Mouse (Mus musculus) forebrain, embryonic 15.5 days (tissue): ENCODE results near the gene Larp4. TPM values are rescaled to one million over a fixed set of nuclear protein-coding genes. Genes with fewer than 3 reads are reported as not detected.

Source experiments
- ATAC-seq: fragments of 200-750 bp; cut with Nextera tagmentation; replicated peaks from 2 replicates; pipeline ENCODE4 v1.8.0; 2017; ENCODE audit warnings: mild to moderate bottlenecking, moderate TSS enrichment, moderate library complexity
- H3K27ac ChIP-seq: fragments of 300-500 bp; sonication (generic); replicated peaks from 2 replicates; pipeline ENCODE4 v1.5.1; 2015; ENCODE audit warnings: mild to moderate bottlenecking, inconsistent platforms
- H3K27me3 ChIP-seq: fragments of 300-500 bp; sonication (generic); 2 replicates; pipeline ENCODE4 v1.6.1; 2015; ENCODE audit warnings: inconsistent platforms
- H3K36me3 ChIP-seq: fragments of 300-500 bp; sonication (generic); 2 replicates; pipeline ENCODE4 v1.6.1; 2015; ENCODE audit warnings: mild to moderate bottlenecking, inconsistent platforms
- H3K4me1 ChIP-seq: fragments of 300-500 bp; sonication (generic); 2 replicates; pipeline ENCODE4 v1.6.1; 2015; ENCODE audit warnings: inconsistent platforms
- H3K4me2 ChIP-seq: fragments of 300-500 bp; sonication (generic); replicated peaks from 2 replicates; pipeline ENCODE4 v1.6.1; 2015; ENCODE audit warnings: mild to moderate bottlenecking, inconsistent platforms
- H3K4me3 ChIP-seq: fragments of 300-500 bp; sonication (generic); 2 replicates; pipeline ENCODE4 v1.5.1; 2015; ENCODE audit warnings: mild to moderate bottlenecking, inconsistent platforms
- H3K9ac ChIP-seq: fragments of 300-500 bp; sonication (generic); replicated peaks from 2 replicates; pipeline ENCODE4 v1.6.1; 2015; ENCODE audit warnings: mild to moderate bottlenecking, inconsistent platforms
- H3K9me3 ChIP-seq: fragments of 300-500 bp; sonication (generic); 2 replicates; pipeline ENCODE4 v1.6.1; 2016; ENCODE audit warnings: inconsistent platforms
- WGBS: fragments of 180-500 bp; shearing (Covaris S2); methylation state at CpG from one replicate; pipeline ENCODE4 v1.1.7; 2015; ENCODE audit warnings: mixed read lengths; 5-methylcytosine and 5-hydroxymethylcytosine counted together
- polyA plus RNA-seq: library from polyadenylated mRNA; unstranded; fragments of >200 nt; fragmentation: Nextera tagmentation; extraction: Ambion mirVana; gene quantifications from 2 replicates; pipeline ENCODE4 v1.2.1, GENCODE M21; 2015

The Larp4 gene
- polyA plus RNA-seq, 1 experiment from 2014 or later = 27.4 TPM

GRCm38 (mm10) chr15:100042048-100042400 lies 72.2 kb downstream of the Larp4 start:
- 0 out of 2 replicates have a peak overlapping the region, but pooled peaks have one; percentile 1 for H3K27ac ChIP-seq
- 78% methylated on average over 9 of the region's 9 CpGs for WGBS
- H3K36me3 ChIP-seq = no peaks in the 10 kb centered on the region
- H3K27me3 ChIP-seq = no peaks in the 10 kb centered on the region
- H3K4me1 ChIP-seq = peaks cover 38% of the 10 kb centered on the region
- H3K9ac ChIP-seq = no peak overlapping the region
- no peak overlapping the region for H3K4me3 ChIP-seq
- ATAC-seq = no peak
- H3K9me3 ChIP-seq = no peaks in the 10 kb centered on the region
- H3K4me2 ChIP-seq = 0 out of 2 replicates have a peak overlapping the region, but pooled peaks have one; percentile 3

DNA sequence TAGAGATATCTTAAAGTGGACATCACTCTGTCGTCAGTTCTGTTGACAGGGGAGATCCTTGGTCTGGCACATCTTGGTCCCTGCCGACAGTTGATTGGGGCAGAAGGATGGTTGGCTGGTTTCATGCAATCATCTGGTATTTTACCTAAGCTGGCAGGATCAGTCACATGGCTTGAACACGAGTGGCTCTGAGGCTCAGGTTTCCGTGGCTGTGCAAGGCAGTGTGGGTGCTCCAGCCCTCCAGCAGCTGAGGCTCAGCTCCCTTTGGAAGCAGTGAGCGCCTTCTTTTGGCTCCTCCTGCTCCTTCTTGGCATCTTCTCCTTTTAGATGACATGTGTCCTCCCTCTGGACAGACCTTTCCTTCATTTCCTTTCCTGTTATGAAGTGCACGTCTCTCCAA lies 75.7 kb downstream of the Larp4 start:
- Histone ChIP-seq H3K4me3 (no peak overlapping the region), H3K9ac (no peak overlapping the region), H3K9me3 (no peaks in the 10 kb centered on the region), H3K36me3 (peaks cover 9% of the 10 kb centered on the region), H3K4me1 (peaks cover 28% of the 10 kb centered on the region), H3K4me2 (no peak overlapping the region), H3K27ac (no peak overlapping the region), H3K27me3 (no peaks in the 10 kb centered on the region)
- ATAC-seq = no peak
- WGBS = 50% methylated on average over 6 of the region's 6 CpGs

GRCm38 (mm10) chr15:100049496-100050087 lies 79.7 kb downstream of the Larp4 start:
- H3K9me3 ChIP-seq = no peaks in the 10 kb centered on the region
- no peak overlapping the region for H3K27ac ChIP-seq
- ATAC-seq = no peak
- peaks cover 9% of the 10 kb centered on the region for H3K36me3 ChIP-seq
- H3K4me2 ChIP-seq = no peak overlapping the region
- 76% methylated on average over 7 of the region's 7 CpGs for WGBS
- H3K4me3 ChIP-seq = no peak overlapping the region
- H3K27me3 ChIP-seq = no peaks in the 10 kb centered on the region
- no peak overlapping the region for H3K9ac ChIP-seq
- H3K4me1 ChIP-seq = peaks cover 19% of the 10 kb centered on the region

- ATAC-seq = no peak
- Histone ChIP-seq H3K36me3 (peaks cover 12% of the 10 kb centered on the region), H3K4me2 (no peak overlapping the region), H3K9me3 (no peaks in the 10 kb centered on the region), H3K4me1 (peaks cover 12% of the 10 kb centered on the region), H3K27ac (no peak overlapping the region), H3K9ac (no peak overlapping the region), H3K27me3 (no peaks in the 10 kb centered on the region), H3K4me3 (no peak overlapping the region)
- 74% methylated on average over 7 of the region's 7 CpGs for WGBS
These were observed 81.1 kb downstream of the Larp4 start for GRCm38 (mm10) chr15:100050940-100051339.

DNA sequence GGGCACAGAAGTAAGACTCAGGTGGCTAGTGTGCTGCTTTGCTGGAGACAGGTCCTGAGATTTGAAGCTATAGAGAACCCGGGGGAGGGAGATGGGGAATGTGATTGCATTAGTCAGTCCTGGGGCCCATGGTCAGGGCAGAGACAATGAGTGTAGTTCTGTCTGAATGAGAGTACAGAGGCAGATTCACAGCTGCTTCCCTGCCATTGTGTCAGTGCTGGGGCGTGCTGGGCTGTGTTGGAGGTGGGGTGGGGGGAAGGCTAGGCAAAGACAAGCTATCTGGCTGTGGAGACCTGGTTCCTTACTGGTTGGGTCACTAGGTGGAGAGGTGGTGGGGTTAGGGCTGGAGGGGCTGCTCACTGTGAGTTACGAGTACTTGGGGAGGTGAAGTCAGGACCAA lies 82.9 kb downstream of the Larp4 start:
- H3K36me3 ChIP-seq = peaks cover 12% of the 10 kb centered on the region
- H3K4me1 ChIP-seq = peaks cover 10% of the 10 kb centered on the region
- no peak for ATAC-seq
- no peak overlapping the region for H3K4me2 ChIP-seq
- 41% methylated on average over 3 of the region's 3 CpGs for WGBS
- no peak overlapping the region for H3K9ac ChIP-seq
- H3K9me3 ChIP-seq = no peaks in the 10 kb centered on the region
- H3K27ac ChIP-seq = no peak overlapping the region
- H3K4me3 ChIP-seq = no peak overlapping the region
- H3K27me3 ChIP-seq = no peaks in the 10 kb centered on the region

DNA sequence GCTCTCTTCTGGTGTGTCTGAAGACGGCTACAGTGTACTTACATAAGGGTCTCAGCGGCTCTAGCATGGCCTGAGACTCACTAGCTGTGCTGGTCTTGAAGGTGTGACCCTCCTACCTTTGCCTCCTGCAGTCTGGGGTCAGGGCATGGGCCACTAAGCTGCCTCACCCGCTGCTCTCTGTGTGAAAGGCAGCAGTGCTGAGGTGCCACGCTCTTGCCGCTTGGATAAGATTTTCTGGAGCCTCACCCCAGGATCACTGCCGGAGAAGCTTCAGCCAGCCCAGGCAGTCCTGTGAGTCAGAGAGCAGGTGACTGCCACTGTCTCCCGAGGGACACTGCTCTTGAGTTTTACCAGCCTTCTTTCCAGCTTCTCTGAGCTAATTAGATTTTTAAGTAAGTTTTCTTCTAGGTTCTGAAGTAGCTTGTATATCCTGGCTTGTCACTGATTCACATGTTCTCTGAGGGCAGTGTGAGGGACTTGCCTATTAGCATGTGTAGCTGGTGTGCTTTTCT lies 86.6 kb downstream of the Larp4 start:
- ATAC-seq = no peak
- H3K4me3 ChIP-seq = no peak overlapping the region
- 91% methylated on average over 7 of the region's 7 CpGs for WGBS
- no peaks in the 10 kb centered on the region for H3K27me3 ChIP-seq
- H3K9me3 ChIP-seq = no peaks in the 10 kb centered on the region
- no peak overlapping the region for H3K4me2 ChIP-seq
- no peak overlapping the region for H3K9ac ChIP-seq
- H3K4me1 ChIP-seq = peaks cover 14% of the 10 kb centered on the region
- H3K27ac ChIP-seq = no peak overlapping the region
- 0 out of 2 replicates have a peak, but pooled peaks cover 3% of the 10 kb centered on the region for H3K36me3 ChIP-seq

GRCm38 (mm10) chr15:100057698-100058097 lies 87.8 kb downstream of the Larp4 start:
- no peak overlapping the region for H3K4me3 ChIP-seq
- no peaks in the 10 kb centered on the region for H3K9me3 ChIP-seq
- no peak overlapping the region for H3K9ac ChIP-seq
- 0 out of 2 replicates have a peak, but pooled peaks cover 3% of the 10 kb centered on the region for H3K36me3 ChIP-seq
- H3K27me3 ChIP-seq = no peaks in the 10 kb centered on the region
- H3K27ac ChIP-seq = no peak overlapping the region
- no peak for ATAC-seq
- 82% methylated on average over 3 of the region's 3 CpGs for WGBS
- H3K4me1 ChIP-seq = peaks cover 10% of the 10 kb centered on the region
- H3K4me2 ChIP-seq = no peak overlapping the region

DNA sequence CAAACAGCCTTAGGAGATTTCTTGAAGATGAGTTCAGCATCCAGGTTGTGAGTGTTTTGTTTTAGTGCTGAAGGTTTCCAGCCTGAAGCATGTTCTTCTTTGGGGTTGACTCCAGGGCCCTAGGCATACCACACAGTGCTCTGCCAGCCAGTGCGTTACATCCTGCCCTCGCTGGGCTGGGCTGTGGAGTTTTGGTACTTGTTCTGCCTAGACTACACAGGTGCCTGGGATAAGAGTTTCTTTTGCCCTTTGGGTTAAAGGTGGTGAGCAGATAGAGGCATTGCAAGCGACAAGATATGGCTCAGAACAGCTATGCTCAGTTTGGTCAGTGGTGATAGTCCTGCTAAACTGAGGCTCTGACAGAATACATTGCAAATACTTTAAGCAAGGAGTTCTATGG lies 88.3 kb downstream of the Larp4 start:
- H3K9ac ChIP-seq = no peak overlapping the region
- no peak overlapping the region for H3K27ac ChIP-seq
- ATAC-seq = no peak
- H3K4me2 ChIP-seq = no peak overlapping the region
- 0 out of 2 replicates have a peak, but pooled peaks cover 3% of the 10 kb centered on the region for H3K36me3 ChIP-seq
- 98% methylated on average over 3 of the region's 3 CpGs for WGBS
- H3K4me1 ChIP-seq = peaks cover 8% of the 10 kb centered on the region; the same call in 1 of the 2 replicates
- no peaks in the 10 kb centered on the region for H3K27me3 ChIP-seq
- no peak overlapping the region for H3K4me3 ChIP-seq
- no peaks in the 10 kb centered on the region for H3K9me3 ChIP-seq

DNA sequence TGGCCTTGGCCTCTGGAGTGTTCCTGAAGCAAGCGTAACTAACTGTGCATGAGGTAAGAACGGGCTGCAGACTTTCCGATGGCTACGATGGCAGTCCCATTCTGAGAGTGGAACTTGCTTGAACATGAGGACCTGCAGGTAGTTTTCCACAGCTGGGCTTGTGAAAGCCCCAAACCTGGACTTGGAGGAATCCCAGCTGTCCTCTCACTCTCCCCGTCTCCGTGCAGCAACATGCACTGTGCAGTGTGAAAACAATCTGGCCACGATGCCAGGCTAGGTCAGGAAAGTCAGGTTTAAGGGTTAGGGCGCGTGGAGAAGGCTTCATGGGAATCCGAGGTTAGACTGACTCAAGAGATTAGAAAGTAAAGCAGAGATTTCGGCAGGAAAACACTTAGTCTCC lies 89.0 kb downstream of the Larp4 start:
- Histone ChIP-seq H3K27ac (no peak overlapping the region), H3K4me2 (no peak overlapping the region), H3K4me1 (peaks cover 6% of the 10 kb centered on the region; the same call in 1 of the 2 replicates), H3K9ac (no peak overlapping the region), H3K9me3 (no peaks in the 10 kb centered on the region), H3K4me3 (no peak overlapping the region), H3K27me3 (no peaks in the 10 kb centered on the region), H3K36me3 (0 out of 2 replicates have a peak, but pooled peaks cover 3% of the 10 kb centered on the region)
- no peak for ATAC-seq
- WGBS = 80% methylated on average over 11 of the region's 11 CpGs

- WGBS = 88% methylated on average over 7 of the region's 7 CpGs
- no peak for ATAC-seq
These were observed 89.9 kb downstream of the Larp4 start for GRCm38 (mm10) chr15:100059626-100060311.

DNA sequence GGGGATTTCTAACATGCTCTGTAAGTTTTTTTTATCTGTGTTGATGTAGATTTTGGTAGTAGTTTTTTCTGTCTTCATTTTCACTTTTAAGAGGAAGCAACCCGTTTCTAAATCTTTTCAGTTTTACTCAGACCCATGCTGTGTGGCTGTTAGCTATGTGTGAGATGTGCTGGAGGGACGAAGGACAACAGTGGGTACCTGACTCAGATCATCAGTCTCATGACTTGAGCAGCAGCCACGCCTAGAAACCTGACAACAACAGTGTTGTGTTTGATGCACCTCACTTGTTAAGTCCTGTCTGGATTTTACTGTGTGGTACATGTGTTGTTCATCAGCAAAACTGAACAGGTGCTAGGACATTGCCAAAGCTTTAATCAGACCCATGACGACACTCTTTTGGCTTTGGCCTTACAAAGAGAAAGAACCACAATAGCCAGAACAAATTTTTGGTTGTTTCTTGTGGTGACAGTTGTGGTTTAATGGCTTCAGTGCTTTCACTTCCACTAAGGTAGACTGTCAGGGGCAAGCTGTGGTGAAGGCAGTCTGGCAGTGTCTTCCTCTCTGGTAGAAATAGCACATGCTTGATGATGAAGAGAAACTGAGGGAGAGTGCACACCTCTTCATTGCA lies 90.8 kb downstream of the Larp4 start:
- no peak overlapping the region for H3K9ac ChIP-seq
- no peaks in the 10 kb centered on the region for H3K36me3 ChIP-seq
- H3K4me3 ChIP-seq = no peak overlapping the region
- no peak overlapping the region for H3K27ac ChIP-seq
- H3K27me3 ChIP-seq = no peaks in the 10 kb centered on the region
- no peak overlapping the region for H3K4me2 ChIP-seq
- H3K9me3 ChIP-seq = no peaks in the 10 kb centered on the region
- WGBS = 84% methylated on average over 4 of the region's 4 CpGs
- no peak for ATAC-seq
- peaks cover 6% of the 10 kb centered on the region; the same call in 1 of the 2 replicates for H3K4me1 ChIP-seq

More at GRCm38 (mm10) chr15:100059626-100060311, 89.9 kb downstream of the Larp4 start:
- H3K4me2 ChIP-seq = no peak overlapping the region
- no peak overlapping the region for H3K9ac ChIP-seq
- no peaks in the 10 kb centered on the region for H3K9me3 ChIP-seq
- H3K4me1 ChIP-seq = peaks cover 6% of the 10 kb centered on the region; the same call in 1 of the 2 replicates
- H3K4me3 ChIP-seq = no peak overlapping the region
- H3K36me3 ChIP-seq = 0 out of 2 replicates have a peak, but pooled peaks cover 3% of the 10 kb centered on the region
- H3K27me3 ChIP-seq = no peaks in the 10 kb centered on the region
- H3K27ac ChIP-seq = no peak overlapping the region

GRCm38 (mm10) chr15:100061377-100061776 lies 91.5 kb downstream of the Larp4 start:
- Histone ChIP-seq H3K4me1 (peaks cover 11% of the 10 kb centered on the region), H3K27ac (no peak overlapping the region), H3K4me2 (no peak overlapping the region), H3K9ac (no peak overlapping the region), H3K9me3 (no peaks in the 10 kb centered on the region), H3K27me3 (no peaks in the 10 kb centered on the region), H3K36me3 (no peaks in the 10 kb centered on the region), H3K4me3 (no peak overlapping the region)
- no peak; the same call in 1 of the 2 replicates for ATAC-seq
- WGBS = 95% methylated on average over 3 of the region's 3 CpGs
